Mouse (Mus musculus): ENCODE measurements around the gene Prrxl1.

Prrxl1 gene

DNA sequence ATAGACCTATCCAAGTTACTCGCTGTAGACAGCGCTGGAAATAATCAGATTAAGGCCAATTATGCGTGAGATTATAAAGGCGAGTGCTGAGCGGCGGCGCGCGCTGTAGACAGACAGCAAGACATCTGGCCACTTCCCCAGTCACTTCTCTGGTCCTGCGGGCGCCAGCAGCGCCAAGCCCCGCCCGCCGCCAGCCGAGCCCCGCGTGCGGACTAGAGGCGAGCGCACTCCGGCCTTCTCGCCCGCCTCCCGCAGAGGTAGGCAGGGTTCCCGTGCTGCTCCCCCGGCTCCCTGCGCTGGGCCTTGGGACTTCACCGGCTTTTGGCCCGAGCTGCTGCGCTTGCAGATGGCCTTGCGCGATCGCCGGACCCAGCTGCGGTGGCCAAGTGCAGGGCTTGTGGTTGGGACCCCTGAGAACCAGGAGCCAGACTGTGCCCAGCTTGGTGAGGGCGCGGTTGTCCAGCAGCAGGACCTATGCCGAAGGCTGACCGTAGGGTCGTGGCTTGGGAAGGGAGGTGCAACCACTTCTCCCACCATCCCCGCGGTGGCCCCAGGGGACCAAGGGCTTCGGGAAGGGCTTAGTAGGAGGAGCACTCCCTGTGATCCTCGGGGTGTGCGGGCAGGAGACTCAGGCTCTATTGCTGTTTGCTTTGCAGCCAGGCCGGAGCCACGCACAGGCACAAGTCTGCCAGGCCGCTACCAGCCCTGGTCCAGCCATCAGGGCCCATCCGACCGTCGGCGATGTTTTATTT lies at the start of gene Prrxl1:
Gene Prrxl1 (plus strand): TSS at position 118 of the 752 bp plus-strand sequence.
- DNase-seq (ENCODE audit: low spot score), result no peak

DNA sequence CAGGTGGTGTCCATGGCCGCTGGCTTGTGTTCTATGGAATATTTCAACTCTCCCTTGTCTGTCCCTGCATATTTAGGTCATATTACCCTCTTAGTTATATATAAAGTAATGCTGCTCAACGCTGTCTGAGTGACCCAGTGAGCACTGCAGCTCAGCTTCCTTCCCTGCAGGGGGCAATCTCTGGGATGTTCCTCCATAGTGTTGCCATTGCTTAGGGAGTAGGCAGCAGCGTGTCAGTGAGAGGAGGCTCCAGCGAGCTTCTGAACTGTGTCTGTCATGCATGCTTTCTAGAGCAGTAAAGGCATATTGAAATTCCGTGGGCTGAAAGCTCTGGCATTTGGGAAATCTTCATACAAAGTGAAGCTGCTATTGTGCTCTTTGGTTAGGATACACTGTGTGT lies 47.4 kb upstream of the Prrxl1 start:
- no peak for DNase-seq (ENCODE audit: low spot score)

DNA sequence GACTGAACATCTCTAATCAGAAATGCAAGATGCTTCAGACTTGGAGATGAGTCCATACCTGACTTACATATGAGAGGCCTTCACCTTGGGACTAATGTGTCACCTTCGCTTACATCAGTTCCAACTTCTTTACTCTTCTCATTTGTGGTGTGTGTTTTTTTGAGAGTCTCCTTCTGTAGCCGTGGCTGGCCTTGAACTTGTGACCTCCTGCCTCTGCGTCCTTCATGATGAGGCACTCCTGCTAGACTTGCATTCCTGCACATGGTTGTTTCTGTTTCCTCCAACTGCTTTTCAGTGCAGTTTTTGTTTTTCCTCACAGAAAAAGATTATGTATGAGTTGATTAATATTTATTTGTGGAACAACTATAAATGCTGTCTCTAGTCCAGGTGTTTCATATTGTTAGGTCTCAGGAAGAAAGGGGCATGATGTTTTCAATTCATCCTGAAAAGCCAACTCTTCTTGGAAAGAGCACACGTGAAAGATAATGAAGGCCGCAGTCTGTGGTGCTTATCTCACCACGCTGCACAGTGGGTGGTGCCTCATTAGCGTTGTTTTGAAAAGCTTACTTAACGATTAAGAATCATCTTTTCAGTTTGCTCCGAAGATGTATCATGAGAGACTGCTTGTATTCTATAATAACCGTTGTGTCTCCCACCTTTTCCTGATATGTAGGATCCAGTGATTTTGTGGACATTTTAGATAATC lies 45.9 kb upstream of the Prrxl1 start:
- DNase-seq (ENCODE audit: low spot score), result no peak

DNA sequence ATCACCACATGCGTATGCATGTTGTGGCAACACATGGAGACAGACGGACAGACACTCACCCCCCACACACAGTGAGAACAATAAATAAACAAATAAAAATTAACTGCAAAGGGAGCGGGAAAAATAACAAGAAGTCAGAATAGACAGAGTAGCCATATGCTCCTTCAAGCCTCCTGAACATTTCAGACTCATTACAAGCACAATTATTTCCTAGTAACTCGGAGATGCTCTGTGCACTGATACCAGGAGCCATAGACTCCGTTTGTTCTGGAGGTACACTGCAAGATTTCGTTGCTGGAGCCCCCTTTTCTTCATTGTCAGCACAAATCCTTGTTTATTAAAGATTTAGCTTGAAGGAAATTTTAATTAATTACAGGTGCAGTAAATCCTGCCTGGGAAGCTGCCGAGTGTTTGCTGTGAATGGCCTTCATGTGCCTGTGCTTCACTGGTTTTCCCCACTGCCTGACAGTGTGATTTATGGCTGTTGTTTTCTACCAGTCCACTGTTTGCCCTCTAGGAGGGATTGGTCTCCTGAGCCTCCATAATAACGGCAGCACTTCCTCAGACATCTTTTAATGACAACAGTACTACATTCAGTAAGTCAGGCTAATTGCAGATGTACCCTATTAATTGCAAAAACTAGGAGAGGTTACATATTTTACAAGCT lies 44.2 kb upstream of the Prrxl1 start:
- no peak for DNase-seq (ENCODE audit: low spot score)

DNA sequence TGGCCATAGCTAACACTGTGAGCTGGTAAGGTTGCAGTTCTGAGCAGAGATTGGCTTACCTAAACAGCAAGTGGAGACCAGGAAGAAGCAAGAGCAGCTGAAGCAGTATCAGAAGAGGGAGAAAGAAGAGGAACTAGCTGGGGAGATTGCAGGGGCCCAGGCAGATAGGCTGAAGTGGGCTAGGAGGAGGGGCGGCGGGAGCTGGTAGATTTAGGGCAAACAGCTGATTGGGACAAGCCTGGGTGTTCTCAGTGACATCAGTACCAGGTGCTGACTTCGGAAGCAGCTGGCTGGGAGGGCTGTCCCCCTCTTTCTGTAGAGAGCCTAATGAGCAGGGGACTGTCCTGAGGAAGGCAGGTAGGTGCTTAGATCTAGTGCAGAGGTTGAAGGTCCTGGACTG lies 37.8 kb upstream of the Prrxl1 start:
- no peak for DNase-seq (ENCODE audit: low spot score)

DNA sequence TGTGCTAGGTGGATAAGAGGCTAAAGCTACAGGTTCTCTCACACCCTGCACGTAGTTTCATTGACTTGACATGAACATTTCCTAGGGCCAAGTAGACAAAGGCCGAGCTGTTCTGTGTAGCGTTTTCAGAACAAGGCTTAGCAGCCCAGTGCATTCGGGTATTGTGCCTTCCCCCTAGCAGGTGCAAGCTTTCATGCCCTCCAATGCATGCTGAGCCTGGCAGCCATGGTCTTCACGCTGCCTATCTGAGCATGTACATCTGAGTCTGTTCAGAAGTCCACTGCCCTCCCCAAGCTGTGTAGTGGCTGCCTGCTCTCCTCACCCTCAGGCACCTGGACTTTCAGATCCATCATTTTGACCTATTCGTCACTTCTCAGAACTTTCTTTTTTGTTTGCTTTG lies 35.5 kb upstream of the Prrxl1 start:
- no peak for DNase-seq (ENCODE audit: low spot score)

DNA sequence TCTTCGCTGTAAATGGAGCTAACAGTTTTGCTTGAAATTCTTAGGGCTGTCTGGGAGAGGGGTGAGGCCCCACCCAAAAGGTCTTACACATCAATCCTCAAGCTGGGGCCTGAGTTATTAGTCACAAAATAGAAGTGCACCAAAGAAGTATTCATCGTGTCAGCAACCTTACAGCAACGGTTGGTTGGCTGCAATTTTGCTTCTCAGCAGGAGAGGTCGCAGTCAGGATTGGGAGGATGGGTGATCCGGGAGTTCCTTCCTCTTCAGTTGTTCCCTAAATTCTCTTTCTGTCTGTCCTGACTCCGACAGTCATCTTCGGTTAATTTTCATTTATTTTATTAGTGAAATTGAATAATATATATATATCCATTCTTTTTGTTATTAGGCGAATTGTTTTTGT lies 26.7 kb upstream of the Prrxl1 start:
- no peak for DNase-seq (ENCODE audit: low spot score)

DNA sequence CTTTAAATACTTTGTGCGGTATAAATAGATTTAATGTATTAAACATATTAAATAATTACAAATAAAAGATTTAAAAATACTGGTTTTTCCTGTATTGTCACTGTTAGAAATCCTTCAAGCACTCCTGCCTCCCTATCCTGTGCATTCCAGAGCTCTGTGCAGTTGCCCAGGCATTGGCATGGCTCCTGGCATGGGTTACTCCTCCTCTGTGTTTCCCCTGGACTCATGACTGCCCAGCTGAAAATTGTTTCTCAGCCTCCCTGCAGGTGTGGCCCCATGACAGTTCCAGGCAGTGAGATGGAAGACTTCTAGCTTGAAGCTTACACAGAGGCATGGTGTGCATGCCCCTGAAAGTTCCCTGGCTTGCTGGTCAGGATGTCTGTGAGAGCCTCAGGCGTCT lies 20.8 kb upstream of the Prrxl1 start:
- no peak for DNase-seq (ENCODE audit: low spot score)

DNA sequence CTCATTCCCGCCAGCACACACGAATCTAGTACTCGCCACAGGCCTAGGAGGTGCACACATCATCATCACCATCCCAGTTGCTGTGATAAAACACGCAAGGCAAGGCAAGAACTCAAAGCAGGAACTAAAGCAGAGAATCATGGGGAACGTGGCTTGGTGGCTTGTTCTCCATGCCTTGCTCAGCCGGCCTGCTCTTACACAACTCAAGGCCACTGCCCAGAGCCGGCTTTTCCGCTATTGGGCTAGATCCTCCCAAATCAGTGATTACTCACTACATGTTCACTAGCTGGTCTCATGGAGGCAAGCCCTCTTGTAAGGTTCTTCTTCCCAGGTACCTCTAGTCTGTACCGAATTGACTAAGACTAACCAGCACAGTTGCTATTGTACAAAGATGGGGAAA lies 15.5 kb upstream of the Prrxl1 start:
- no peak for DNase-seq (ENCODE audit: low spot score)

DNA sequence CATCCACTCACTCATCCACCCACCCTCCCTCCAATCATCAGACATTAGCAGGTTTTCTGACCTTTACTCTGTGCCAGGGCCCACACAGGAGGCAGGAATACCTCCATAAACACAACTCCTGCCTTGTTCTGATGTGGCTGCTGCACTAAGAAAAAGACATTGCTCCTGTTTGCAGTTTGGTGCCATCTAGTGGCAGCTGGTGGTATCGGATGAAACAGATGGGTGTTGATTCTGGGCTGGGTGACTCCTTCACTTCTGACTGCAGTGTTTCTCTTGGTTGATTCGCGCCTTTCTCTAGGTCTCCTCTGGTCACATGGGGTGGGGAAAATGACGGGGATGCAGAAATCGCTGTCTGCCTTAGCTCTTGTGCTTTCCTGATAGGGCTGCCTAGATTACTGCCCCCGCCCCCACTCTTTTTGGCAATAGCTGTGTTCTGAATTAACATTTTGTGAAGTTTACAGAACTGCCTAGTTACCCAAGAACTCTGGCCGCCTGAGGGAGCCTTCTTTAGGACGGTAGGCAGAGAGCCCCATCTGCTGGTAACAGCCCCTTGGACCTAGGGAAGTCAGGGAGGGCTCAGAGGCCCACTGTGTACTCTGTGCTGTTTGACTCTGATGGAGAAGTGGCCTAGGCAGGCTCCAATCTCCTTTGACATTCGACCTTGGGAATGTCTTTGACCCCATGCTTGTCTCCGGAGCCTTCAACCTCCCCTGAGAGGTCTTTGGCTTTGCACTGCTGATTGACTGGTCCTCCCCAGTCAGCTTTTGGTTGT lies 12.0 kb upstream of the Prrxl1 start:
- peak; percentile 46 for DNase-seq (ENCODE audit: low spot score)

DNA sequence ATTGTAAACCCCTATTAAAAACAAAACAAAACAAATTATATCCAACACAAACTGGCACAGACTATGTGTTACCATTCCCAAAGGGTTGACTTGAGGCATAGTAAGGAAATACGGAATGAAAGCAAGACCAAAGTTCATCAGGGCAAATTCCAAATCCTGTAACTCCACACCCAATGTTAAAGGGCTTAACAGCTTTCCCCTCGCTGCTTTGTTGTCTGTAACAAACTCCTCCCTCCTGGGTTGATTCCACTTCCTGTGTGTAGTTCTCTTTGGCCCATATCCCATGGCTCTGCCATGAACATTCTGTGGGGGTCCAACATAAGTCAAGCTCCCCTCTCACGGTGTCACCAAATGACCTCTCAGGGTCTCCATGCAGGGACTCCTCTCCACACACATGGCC lies 8.8 kb upstream of the Prrxl1 start:
- DNase-seq (ENCODE audit: low spot score), result no peak

DNA sequence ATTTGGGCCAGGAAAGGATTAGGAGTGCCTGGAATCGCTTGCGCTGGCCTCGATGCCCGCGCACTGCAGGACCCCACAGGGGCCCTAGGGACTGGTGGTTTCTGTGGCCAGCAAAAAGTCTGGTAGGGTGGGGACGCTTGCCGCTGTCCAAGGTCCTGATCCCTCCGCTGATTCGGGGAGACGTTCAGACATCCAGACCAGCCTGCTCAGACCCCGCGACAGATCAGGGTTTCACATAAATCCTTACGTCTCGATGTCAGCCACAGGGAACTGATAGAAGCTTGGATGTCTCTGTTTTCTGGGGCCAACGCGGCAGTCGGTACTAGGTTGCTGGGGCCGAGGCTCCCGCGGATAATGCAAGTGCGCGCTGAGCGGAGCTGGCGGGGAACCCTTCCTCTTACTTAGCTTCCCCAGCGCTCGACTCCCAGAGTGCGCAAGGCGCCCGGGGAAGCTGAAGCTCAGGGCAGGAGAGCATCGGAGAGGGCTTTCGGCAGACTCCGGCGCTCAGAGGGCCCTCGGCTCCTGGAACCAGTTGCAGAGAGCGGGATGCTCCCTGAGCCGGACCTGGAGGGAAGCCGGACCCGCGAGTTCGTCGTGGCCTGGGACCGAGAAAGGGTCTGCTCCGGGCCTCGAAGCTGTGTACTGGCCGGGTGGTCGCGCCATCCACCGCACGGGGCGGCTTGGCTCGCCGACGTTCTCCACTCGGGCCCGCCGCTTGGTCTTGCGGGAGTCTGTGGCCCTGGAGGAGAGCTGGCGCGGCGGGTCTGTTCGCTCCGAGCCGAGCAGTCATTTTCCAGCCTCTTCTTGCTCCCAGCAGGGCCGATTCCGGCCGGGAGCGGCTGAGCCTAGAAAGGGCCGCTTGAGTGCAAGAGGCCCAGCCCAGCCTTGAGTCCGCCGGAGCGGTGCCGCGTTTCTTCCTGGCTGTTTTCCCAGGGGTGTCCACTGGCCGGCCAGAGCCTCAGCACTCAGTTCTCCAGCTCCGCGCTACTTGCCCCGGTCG lies 1.7 kb upstream of the Prrxl1 start:
- DNase-seq (ENCODE audit: low spot score), result peak; percentile 80

DNA sequence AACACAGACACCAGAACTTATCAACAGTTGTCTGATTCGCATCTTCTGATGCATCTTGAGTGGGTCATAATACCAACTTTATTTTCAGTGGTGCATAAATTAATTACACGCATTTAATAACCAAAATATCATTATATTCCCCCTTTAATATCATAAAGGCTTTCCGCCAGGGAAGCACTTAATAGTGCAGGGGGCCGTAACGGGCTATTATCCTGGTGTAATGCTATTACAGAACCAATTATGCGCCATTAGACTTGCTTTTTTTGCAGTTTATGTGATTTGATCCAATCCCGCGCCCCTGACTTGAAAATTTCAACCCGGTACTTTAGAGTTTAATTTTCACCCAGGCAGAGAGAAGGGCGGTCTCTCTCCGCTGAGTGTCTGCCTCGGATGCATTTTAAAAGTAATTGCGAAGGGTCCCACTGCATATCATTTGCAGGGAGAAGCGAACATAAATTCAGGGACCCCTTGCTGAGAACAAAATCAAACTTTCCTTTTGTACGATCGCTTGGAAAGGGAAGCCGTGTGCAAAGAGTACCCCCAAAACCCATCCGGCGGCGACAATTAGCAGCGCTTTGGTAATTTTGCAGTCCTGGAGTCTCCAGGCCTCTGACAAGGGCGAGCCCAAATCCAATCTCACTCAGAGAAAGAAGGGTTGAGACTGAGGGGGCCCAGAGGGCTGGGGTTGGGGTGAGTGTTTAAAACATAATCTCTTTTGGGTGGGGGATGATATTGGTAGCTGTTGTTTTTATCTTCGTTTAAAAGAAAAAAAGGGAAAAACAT lies 579 bp upstream of the Prrxl1 start:
- DNase-seq (ENCODE audit: low spot score), result no peak

DNA sequence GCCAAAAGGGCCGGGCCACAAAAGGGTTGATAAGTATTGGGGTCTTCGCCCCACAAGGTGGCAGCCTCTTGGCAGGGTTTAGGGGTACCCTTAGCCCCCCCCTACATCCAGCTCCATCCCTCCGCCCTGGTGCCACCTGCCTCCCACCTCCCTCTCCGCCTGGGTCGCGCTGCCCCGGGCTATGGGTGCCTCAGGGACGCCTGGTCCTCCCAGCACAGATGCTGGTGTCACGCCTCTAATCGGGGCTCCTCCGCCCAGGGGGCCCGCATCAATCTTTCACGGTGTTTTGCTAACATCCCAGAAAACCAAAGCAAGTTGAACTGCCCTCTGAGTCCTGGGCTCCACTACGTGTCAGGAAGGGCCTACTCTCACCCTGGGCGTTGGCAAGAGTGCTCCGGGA lies 903 bp downstream of the Prrxl1 start:
- no peak for DNase-seq (ENCODE audit: low spot score)

DNA sequence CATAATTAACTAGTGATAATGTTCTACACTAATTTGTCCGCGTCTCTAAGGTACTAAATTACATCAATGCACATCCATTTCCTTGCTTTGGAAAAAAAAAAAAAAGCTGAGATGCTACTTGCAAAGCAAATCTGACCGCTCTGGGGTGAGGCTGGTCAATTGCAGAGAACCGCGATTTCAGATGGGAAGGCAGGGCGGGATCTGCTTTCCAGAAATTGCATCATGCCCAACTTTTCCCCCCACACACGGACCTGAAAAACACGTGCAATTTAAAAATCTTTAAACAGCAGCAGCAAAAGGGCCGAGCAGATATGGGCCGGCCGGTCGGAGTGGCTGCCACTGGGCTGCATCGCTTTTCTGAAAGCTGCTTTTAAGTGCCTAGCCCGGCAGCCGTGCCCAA lies 6.3 kb downstream of the Prrxl1 start:
- no peak for DNase-seq (ENCODE audit: low spot score)

DNA sequence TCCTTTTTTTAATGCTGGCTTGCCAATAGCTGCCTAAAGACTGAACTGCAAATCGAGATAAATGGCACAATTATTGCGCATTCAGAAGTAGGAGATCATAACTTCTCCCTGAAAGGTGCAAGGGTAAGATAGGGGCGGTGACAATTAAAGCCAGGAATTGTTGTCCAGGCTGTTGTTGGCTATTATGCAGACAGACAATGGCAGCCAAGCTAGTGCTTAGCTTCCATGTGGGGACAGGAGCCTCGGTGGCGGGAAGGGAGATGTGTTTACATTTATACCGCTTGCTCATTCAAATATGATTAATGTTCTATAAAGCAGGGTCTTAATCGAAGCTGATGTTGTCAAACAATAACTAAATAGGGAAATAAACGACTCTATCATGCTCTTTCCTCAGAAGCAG lies 7.1 kb downstream of the Prrxl1 start:
- no peak for DNase-seq (ENCODE audit: low spot score)

DNA sequence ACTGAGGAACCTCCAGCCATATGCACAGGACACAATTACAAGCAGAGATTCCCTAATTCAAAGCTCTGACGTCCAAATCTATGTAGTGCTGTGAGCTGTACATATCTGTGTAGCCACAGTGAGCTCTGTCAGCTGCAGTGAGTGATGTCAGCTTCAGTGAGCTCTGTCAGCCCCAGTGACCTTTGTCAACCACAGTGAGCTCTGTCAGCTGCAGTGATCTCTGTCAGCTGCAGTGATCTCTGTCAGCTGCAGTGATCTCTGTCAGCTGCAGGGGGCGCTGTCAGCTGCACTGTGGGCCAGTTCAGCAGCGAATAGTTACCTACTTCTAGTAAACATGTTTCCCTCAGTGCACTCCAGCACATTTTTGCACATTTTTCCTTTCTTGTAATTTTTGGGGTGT lies 10.2 kb downstream of the Prrxl1 start:
- no peak for DNase-seq (ENCODE audit: low spot score)

DNA sequence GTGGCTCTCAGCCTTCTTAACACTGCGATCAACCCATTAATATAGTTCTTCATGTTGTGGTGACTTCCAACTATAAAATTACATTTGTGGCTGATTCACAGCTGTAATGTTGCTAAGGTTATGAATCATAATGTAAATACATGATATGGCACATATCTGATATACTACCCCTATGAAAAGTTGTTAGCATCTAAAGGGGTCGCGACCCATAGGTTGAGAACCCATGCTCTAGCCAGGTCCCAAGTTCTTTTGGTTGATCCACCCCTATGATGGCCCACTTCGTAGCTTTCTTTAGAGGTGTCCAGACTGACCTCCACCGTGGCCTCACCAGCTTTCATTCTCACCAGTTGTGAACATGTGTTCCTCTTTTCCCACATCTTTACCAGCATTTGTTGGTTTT lies 18.0 kb downstream of the Prrxl1 start:
- no peak for DNase-seq (ENCODE audit: low spot score)

DNA sequence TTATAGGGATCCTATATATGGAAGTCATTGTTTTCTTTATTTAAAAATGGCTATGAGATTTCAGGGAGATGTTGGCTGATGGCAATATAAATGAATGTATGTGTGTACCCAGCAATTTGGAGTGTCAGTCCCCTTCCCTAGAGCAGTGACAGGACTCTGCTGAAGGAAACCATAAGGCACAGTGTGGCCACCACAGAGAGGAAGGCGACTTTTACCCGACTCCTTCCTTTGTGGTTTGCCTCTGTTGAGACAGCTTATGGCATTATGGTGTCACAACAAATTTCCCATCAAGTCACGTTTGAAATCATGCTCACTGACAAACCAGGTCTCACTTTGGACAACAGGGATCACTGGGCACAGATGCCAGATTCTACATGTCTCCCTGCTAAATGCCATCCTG lies 25.0 kb downstream of the Prrxl1 start:
- no peak for DNase-seq (ENCODE audit: low spot score)

DNA sequence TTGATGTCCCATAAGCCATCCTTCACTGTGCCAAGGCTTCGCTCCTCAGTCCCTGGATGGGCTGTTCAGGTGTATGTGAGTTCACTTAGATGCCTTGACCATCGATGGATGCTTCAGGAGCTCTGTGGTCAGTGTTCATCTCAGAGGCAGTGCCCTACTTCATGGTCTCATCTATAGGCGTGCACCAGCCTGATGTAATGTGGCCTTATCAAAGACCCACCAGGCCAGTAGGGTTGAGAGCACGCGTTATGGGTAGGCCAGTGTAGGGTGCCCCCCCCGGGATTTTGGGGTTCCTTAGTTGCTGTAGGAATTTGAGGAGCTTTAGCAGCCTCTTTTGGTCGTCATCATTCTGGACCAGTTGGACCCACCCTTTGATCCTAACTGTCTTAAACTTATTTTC lies 25.6 kb downstream of the Prrxl1 start:
- no peak for DNase-seq (ENCODE audit: low spot score)

DNA sequence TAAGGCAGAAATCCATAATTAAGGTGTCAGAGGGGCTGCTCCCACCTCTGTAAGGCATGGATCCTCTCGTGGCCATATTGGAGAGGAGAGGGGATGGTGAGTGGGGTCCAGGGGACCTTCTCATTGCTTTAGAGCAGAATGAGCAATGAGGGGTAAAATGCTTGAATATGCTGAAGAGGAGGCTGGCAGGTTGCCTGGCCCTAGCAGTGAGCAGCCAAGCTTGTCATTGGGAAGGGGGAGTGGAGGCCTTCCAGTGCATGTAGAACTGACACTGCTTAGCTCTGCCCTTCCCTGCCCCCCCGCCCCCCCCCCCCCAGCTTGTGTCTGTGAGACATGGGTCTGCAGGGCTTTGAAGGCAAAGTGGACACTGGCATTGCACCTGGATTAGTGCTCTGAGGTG lies 28.1 kb downstream of the Prrxl1 start:
- DNase-seq (ENCODE audit: low spot score), result no peak

Data from yolk sac, embryonic 10.5 days (tissue).